Mouse (Mus musculus) 416B (cell line): ENCODE results near the gene Dpy19l3.

Source experiments
- DNase-seq: peaks from one replicate; pipeline ENCODE4 v3.0.0; 2011; ENCODE audit warnings: low read depth

Gene Dpy19l3

DNA sequence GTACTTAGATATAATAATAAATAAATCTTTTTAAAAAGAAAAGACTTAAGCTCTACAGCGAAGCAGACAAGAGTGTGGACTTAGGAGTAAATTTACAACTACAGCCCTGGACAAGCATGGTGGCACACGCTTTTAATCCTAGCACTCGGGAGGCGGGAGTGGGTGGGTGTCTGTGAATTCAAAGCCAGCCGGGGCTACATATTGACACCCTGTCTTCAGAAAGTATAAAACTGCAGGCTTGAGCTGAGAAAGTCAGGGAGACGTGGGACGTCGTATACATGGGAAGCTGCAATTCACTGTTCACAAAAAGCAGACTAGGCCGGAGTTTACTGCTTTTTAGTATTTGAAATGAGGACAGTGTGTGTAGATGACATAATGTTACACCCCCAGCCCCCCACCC, 117.4 kb downstream of the Dpy19l3 start:
- no peak for DNase-seq

DNA sequence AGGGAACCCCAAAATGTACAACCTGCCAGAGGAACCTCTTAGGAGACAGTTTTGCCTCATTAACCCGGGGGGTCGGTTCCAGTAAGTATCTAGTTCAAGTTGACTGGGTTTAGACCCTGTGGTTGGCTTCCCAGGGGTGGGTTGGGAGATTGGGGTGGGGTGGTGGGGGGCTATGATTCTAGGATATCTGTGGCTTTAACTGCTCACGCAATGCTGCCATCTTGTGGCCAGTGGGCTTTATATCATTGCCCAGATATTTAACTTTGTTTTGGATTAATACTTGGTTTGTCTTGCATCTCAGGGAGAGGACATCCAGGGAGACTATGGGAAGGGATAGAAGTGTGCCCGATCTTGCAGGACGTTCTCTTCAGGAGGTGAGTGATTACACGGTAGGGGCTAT, 118.0 kb downstream of the Dpy19l3 start:
- DNase-seq, result peak; percentile 28
